Mouse (Mus musculus) lung, embryonic 14.5 days (tissue): ENCODE measurements around the gene Slc25a19. TPM values are rescaled to one million over a fixed set of nuclear protein-coding genes. Genes with fewer than 3 reads are reported as not detected.

Source experiments
- ATAC-seq: fragments of 200-750 bp; cut with Nextera tagmentation; 2 replicates; pipeline ENCODE4 v1.8.0; 2017; ENCODE audit warnings: mild to moderate bottlenecking, moderate TSS enrichment, moderate library complexity; ENCODE audit not compliant: insufficient read depth
- DNase-seq: peaks from one replicate; pipeline ENCODE4 v3.0.0-alpha.2; 2015
- H3K27ac ChIP-seq: fragments of 300-500 bp; sonication (generic); 2 replicates; pipeline ENCODE4 v1.5.1; 2014; ENCODE audit warnings: low read depth, mild to moderate bottlenecking, moderate library complexity
- H3K27me3 ChIP-seq: fragments of 300-500 bp; sonication (generic); 2 replicates; pipeline ENCODE4 v1.6.1; 2014; ENCODE audit warnings: low read length, control low read depth; ENCODE audit not compliant: insufficient read depth
- H3K36me3 ChIP-seq: fragments of 300-500 bp; sonication (generic); 2 replicates; pipeline ENCODE4 v1.6.1; 2014; ENCODE audit warnings: control low read depth; ENCODE audit not compliant: insufficient read depth
- H3K4me1 ChIP-seq: fragments of 300-500 bp; sonication (generic); 2 replicates; pipeline ENCODE4 v1.6.1; 2014; ENCODE audit warnings: antibody characterized with exemption, control low read depth; ENCODE audit not compliant: insufficient read depth
- H3K4me2 ChIP-seq: fragments of 300-500 bp; sonication (generic); 2 replicates; pipeline ENCODE4 v1.6.1; 2014; ENCODE audit warnings: mild to moderate bottlenecking
- H3K4me3 ChIP-seq: fragments of 300-500 bp; sonication (generic); 2 replicates; pipeline ENCODE4 v1.5.1; 2014; ENCODE audit warnings: low read depth, low read length
- H3K9ac ChIP-seq: fragments of 300-500 bp; sonication (generic); 2 replicates; pipeline ENCODE4 v1.6.1; 2014
- H3K9me3 ChIP-seq: fragments of 300-500 bp; sonication (generic); 2 replicates; pipeline ENCODE4 v1.6.1; 2016; ENCODE audit warnings: low read depth, low read length, control low read depth
- CTCF ChIP-seq: IDR thresholded peaks from 2 replicates; pipeline ENCODE4 v1.5.1; 2016; ENCODE audit warnings: antibody characterized with exemption, low read depth
- WGBS: fragments of 180-500 bp; shearing (Covaris S2); extraction: QIAGEN DNeasy Blood & Tissue Kit; methylation state at CpG from one replicate; pipeline ENCODE4 v1.1.7; 2014; 5-methylcytosine and 5-hydroxymethylcytosine counted together
- polyA plus RNA-seq: library from polyadenylated mRNA; unstranded; fragments of >200 nt; fragmentation: Nextera tagmentation; extraction: Ambion mirVana; gene quantifications from 2 replicates; pipeline ENCODE4 v1.2.1, GENCODE M21; 2014

The Slc25a19 gene
- polyA plus RNA-seq, 1 experiment from 2014 or later, result 18.5 TPM

DNA sequence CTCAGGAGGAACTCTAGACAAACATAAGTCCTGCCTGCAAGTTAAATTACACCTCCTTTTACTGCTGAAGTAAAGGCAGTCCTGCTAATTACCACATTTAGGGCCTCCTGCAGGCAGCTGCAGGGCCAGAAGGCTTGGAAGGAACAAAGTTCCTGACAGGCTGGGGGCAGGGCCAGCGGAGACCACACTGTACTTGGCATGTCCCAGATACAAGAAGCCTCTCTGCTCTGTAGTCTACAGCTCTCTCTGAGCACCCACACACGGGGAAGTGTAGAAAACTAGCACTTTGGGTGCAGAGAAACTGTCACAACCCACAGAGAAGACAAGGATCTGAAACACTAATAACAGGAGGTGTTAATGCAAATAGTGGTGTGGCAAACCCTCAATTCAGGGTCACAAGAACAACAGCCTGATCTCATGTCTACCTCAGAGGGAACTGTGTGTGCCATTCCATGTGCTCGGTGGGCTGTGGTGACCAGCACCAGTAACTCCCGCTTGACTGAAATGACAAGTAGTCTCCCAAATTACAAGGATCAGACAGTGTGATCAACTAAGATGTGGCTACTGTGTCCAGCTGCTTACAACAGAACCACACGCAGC is 42.5 kb upstream of the Slc25a19 start:
- Histone ChIP-seq H3K27ac (no peak overlapping the region), H3K36me3 (no peaks in the 10 kb centered on the region), H3K4me3 (no peak overlapping the region), H3K4me1 (no peaks in the 10 kb centered on the region), H3K9me3 (no peaks in the 10 kb centered on the region), H3K4me2 (no peak overlapping the region), H3K9ac (no peak overlapping the region), H3K27me3 (no peaks in the 10 kb centered on the region)
- DNase-seq, result no peak
- 47% methylated on average over 5 of the region's 5 CpGs for WGBS
- no peak for ATAC-seq
- no peak for TF ChIP-seq CTCF

DNA sequence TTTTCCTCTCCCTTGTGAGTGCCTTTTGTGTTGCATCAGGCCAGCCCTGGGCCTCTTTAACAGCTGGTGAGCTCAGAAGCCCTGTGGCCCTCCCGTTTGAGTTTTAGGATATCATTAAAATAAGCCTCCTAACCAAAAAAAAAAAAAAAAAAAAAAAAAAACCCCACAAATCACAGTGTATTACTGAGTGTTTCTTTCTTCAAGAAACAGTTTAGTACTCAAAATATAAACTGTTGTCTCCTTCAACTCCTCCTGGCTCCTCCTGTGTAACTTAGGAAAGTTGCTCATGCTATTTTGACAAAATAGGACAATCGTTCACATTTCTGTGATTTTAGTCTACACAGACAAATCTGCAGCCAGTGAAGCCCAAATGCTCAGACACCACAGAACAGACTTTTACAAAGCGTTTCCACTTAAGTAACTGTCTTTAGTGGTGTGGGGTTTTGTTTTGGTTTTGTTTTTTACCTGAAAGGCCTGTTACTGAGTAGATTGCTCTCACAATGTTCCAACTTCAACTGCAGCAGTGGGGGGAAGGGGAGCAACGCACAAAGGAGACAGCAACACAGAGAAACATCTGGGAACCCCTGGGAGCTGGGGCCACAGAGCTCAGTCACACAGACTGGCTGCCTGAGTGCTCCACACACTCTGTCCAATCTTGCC is 35.7 kb upstream of the Slc25a19 start:
- Histone ChIP-seq H3K4me3 (no peak overlapping the region), H3K9me3 (no peaks in the 10 kb centered on the region), H3K36me3 (no peaks in the 10 kb centered on the region), H3K27me3 (no peaks in the 10 kb centered on the region), H3K4me1 (no peaks in the 10 kb centered on the region), H3K4me2 (no peak overlapping the region), H3K27ac (no peak overlapping the region), H3K9ac (no peak overlapping the region)
- DNase-seq (no peak), ATAC-seq (no peak)
- TF ChIP-seq CTCF, result no peak
- 80% methylated on average over 4 of the region's 4 CpGs for WGBS

DNA sequence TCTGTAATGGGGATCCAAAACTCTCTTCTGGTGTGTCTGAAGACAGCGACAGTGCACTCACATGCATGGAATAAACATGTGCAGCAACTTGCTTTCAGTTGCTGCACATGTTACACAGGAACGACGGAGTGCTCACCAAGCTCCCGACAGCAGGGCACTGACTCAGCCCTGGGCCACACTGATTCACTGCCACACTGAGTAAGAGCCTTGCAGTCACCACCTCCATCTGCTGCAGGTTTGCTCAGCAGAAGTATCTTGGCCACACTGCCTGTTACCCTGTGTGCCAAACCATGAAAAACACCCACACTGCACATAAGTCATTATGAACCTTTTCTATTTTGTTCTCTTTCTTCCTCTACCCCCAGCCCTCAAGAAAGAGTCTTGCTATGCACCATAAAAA is 32.3 kb upstream of the Slc25a19 start:
- Histone ChIP-seq H3K27ac (no peak overlapping the region), H3K36me3 (0 out of 2 replicates have a peak, but pooled peaks cover 3% of the 10 kb centered on the region), H3K27me3 (no peaks in the 10 kb centered on the region), H3K4me3 (no peak overlapping the region), H3K4me2 (no peak overlapping the region), H3K9ac (no peak overlapping the region), H3K4me1 (no peaks in the 10 kb centered on the region), H3K9me3 (no peaks in the 10 kb centered on the region)
- TF ChIP-seq CTCF, result no peak
- DNase-seq (no peak), ATAC-seq (no peak)
- WGBS, result 96% methylated on average over 4 of the region's 4 CpGs

DNA sequence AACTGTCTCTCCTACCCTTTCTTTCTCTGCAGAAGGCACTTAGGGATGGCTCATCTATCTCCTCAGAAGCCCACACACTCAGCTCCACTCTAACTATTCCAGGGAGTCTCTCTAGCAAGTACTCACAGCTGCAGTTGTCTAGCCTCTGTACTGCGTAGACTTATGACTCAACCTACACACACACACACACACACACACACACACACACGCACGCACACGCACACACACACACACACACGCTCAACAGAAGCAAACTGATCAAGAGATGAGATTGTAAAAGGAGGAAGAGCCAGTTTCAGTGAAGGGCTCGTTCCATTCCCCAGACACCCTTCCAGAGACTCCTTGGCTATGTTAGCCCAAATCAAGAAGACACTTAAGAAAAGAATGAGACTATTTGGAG is 30.4 kb upstream of the Slc25a19 start:
- no peak overlapping the region for H3K9ac ChIP-seq
- H3K27me3 ChIP-seq, result no peaks in the 10 kb centered on the region
- ATAC-seq (no peak), DNase-seq (no peak)
- H3K4me1 ChIP-seq, result no peaks in the 10 kb centered on the region
- no peak for TF ChIP-seq CTCF
- H3K4me3 ChIP-seq, result no peak overlapping the region
- no peak overlapping the region for H3K27ac ChIP-seq
- WGBS, result 83% methylated on average over 6 of the region's 6 CpGs
- no peak overlapping the region for H3K4me2 ChIP-seq
- no peaks in the 10 kb centered on the region for H3K9me3 ChIP-seq
- H3K36me3 ChIP-seq, result peaks cover 17% of the 10 kb centered on the region; the same call in 1 of the 2 replicates

DNA sequence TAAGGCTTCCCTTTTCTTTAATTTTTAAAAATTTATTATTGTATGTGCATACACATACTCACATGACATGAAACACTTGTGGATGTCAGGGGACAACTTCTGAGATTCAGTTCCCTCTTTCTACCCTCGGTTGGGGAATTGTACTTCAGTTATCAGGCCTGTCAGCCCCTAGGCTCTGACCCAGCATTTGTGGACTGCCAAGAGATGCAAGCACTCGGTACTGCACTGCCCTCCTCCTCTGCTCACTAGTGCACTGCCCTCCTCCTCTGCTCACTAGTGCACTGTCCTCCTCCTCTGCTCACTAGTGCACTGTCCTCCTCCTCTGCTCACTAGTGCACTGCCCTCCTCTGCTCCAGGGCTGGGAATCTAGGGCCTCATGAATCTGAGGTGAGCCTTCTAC is 26.0 kb upstream of the Slc25a19 start:
- H3K36me3 ChIP-seq, result peaks cover 27% of the 10 kb centered on the region; the same call in 1 of the 2 replicates
- H3K4me1 ChIP-seq, result no peaks in the 10 kb centered on the region
- 59% methylated on average over 2 of the region's 2 CpGs for WGBS
- no peak for TF ChIP-seq CTCF
- no peaks in the 10 kb centered on the region for H3K27me3 ChIP-seq
- H3K4me3 ChIP-seq, result no peak overlapping the region
- no peak overlapping the region for H3K9ac ChIP-seq
- DNase-seq (no peak), ATAC-seq (no peak)
- H3K4me2 ChIP-seq, result no peak overlapping the region
- no peaks in the 10 kb centered on the region for H3K9me3 ChIP-seq
- no peak overlapping the region for H3K27ac ChIP-seq

DNA sequence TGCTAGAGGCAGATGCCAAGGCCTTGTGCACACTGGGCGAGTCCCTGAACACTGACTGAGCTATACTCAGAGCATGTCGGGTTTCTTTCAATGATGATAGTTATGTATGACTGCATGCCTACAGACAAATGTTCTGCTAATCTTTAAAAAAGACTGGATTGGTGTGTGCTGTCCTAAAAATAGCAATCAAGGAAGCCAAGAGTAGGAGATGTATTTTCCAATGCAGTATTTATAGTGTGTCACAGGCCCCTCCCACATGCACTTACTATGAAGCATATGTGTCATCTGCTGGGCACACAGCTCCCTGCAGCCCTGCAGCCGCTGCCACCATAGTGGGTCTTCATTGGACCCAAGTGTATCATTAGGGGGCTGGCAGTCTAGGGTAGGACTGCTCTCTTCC is 25.1 kb upstream of the Slc25a19 start:
- H3K9ac ChIP-seq, result no peak overlapping the region

DNA sequence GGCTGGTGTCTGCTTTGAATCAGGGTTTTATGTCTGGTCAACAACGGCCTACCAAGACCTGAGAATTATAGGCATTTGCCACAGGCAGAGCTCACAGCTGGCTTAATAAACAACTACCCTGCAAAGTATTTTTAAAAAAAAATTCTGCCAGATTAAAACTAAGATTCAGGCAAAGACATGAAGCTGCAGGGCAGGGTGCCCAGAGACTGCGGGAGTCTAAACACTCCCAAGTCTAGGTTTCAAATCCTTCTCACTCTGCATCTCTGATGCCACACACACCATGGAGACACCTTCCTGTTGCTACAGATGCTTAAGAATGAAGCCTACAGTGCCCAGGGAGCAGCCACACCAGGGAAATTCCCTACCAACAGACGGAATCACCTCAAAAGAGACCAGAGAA is 23.6 kb upstream of the Slc25a19 start:
- Histone ChIP-seq H3K36me3 (peaks cover 36% of the 10 kb centered on the region; the same call in 1 of the 2 replicates), H3K27ac (no peak overlapping the region), H3K9ac (no peak overlapping the region), H3K27me3 (no peaks in the 10 kb centered on the region), H3K9me3 (no peaks in the 10 kb centered on the region), H3K4me1 (no peaks in the 10 kb centered on the region), H3K4me2 (no peak overlapping the region), H3K4me3 (no peak overlapping the region)
- DNase-seq, result no peak
- ATAC-seq, result no peak
- no peak for TF ChIP-seq CTCF
- WGBS, result 91% methylated on average over 3 of the region's 3 CpGs

More for the DNA sequence above, 25.1 kb upstream of the Slc25a19 start:
- Histone ChIP-seq H3K4me3 (no peak overlapping the region), H3K4me2 (no peak overlapping the region), H3K4me1 (no peaks in the 10 kb centered on the region), H3K27me3 (no peaks in the 10 kb centered on the region), H3K36me3 (peaks cover 29% of the 10 kb centered on the region; the same call in 1 of the 2 replicates), H3K9me3 (no peaks in the 10 kb centered on the region), H3K27ac (no peak overlapping the region)
- no peak for TF ChIP-seq CTCF
- ATAC-seq (no peak), DNase-seq (no peak)
- WGBS, result 91% methylated on average over 3 of the region's 3 CpGs
